Mouse (Mus musculus) liver, postnatal 0 days (tissue): ENCODE measurements at regions not wholly inside any gene's neighbourhood (a gene's known extent, or its start where the extent isn't known, plus 50 kb on each side); places are given as distances from the start of the nearest gene placed in this dataset.

Experiments
- CTCF ChIP-seq: sonication (generic); IDR thresholded peaks from 2 replicates; pipeline ENCODE4 v1.5.1; 2016; ENCODE audit warnings: antibody characterized with exemption, low read depth
- EP300 ChIP-seq: IDR thresholded peaks from 2 replicates; pipeline ENCODE4 v1.6.1; 2016; ENCODE audit warnings: antibody characterized with exemption, low read depth, mild to moderate bottlenecking

DNA sequence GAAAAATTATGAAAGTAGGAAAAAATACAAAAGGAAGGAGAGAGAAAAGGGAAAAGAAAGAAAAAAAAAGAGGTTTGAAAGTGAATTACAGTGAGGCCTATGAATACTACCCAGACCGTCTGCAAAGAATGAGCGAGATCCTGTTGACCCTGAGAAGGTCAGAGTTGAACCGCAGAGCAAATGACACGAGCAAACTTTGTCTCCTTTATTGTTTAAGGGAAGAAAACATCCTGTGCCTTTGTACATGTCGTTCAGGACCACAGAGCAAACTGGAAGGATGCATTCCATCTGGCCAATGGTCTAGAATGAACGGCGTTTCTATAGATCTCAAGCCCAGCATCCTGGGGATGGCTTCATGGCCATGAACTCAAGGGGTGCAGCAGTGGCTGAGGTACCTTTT is 270.6 kb upstream of the Zfp637 start:
- TF ChIP-seq CTCF (no peak), EP300 (no peak)
